Mouse (Mus musculus): Measurements from ENCODE around the gene Lrcol1. TPM values are rescaled to one million over a fixed set of nuclear protein-coding genes. Genes with fewer than 3 reads are reported as not detected.

Gene Lrcol1
- total RNA-seq, 2 experiments from 2014 or later: not detected

DNA sequence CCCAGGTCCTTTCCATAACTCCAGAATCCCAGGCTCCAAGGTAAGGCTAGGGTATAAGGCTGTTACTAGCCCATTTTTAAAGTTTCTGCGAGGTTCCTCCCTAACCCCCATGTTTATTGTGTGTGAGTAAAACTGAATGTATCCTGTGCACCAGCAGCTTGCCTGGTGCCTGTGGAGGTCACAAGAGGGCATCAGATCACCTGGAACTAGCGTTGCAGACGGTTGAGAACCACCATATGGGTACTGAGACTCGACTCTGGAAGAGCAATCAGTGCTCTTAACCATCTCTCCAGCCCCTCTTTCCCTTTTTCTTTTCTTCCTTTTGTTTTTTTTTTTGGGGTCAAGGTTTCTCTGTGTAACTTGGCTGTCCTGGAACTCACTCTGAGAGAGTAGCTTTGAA lies 35.3 kb downstream of the Lrcol1 start:
- no peak for DNase-seq (ENCODE audit: low spot score in 2 of 2)
- intact Hi-C loops (cut with DNase I): no loop called here

DNA sequence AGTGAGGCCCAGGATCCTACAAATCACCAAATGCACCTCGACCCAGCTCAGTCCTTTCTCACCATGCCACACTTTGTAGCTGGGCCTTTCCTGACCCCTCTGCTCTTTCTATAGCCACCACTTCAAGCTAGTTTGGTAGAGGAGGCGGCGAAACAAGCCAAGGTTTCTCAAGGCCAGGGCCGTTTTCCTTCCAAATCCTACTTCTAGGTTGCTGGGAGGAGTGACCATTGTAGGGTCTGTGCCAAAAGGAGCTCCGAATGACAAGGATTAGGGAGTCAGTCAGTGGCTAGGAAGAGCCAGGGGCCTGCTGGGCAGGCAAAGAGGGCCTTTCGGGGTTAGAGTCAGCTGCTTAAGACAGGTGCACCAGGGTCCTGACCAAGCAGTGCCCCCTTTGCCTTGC lies 40.0 kb downstream of the Lrcol1 start:
- intact Hi-C loops (cut with DNase I): no loop called here
- DNase-seq (ENCODE audit: low spot score in 2 of 2): no peak

DNA sequence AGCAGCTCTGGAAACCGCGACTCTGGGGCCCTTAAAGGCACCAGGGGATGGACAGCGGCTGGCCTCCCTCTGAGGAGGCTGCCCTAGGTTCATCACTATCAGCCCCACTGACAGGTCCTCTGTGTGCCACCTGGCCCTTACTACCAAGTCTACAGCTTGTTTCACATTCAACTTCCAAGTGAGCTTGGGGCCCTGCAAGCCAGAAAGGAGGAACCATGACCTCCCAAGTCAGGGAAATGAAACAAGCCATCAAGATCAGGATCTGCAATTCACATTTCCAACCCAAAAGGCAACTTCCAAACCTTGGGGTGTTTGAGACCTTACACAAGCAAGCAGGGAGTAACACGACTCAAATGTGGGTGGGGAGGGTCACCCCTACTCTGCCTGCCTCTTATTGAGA lies 40.7 kb downstream of the Lrcol1 start:
- intact Hi-C loops (cut with DNase I): loop anchor here (5.0 kb wide), 1 partner anchor 42 kb away; no protein-coding TSS in a partner anchor
- DNase-seq (ENCODE audit: low spot score in 2 of 2): no peak

DNA sequence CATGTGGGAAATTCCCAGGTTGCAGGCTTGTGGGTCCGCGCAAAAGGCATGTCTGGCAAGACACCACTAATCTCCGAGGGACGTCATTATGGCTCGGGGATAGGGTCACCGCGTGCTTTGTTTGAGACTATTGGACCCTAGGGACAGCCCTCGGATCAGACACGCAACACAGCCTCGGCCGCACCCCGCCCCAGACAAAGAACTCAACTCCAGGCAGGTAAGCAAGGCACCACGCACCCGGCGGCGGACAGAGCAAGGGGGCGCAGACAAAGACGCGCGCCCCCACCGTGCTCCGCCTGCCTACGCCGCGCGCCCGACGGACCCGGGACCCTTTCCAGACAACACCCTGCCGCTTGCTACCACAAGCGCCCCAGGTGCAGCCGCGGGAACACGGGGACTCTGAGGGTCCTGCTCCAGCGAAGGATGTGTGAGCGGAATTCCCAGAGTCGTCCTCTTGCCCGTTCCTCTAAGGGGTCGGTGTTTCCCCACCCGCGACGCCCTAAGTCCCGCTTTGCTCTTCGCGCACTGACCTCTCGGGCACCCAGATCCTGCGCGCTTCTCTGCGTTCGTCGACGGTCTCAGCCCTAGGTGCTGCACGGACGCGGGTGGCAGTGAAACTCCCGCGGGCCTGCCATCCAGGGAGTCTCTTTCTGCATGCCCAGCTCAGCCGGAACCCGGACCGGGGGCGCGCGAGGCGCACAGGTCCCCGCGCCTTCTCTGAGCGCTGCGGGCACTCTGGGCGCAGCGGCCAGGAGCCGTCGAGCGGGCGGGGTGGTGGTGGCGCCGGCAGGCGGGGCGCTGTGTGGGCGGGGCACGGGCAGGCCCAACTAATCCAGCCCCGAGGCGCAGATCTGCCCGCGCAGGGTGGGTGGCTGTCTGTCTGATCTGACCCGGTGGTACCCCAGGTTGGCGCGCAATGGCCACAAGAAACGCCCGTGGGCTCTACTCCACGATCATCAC lies 42.1 kb downstream of the Lrcol1 start:
- intact Hi-C loops (cut with DNase I): loop anchor here (5.0 kb wide), 1 partner anchor 41 kb away; no protein-coding TSS in a partner anchor

DNA sequence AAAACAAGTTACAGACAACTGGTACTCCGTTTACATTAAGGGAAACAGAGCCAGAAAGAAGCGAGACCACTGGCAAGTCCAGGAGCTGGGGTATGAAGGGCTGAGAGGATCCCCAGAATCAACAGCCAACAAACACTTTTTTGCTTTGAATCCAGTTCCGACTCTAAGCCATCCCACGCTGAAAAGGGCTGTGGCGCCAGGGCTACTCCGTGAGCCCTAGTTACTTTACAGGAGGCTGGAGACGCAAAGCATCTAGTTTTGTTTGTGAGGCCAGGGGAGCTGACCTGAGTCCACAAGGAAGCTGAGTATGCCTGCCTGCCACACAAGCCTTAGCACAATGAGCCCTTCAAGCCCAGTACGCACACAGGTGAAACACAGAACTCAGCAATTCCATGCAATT lies 42.8 kb downstream of the Lrcol1 start:
- no peak for DNase-seq (ENCODE audit: low spot score in 2 of 2)
- intact Hi-C loops (cut with DNase I): loop anchor here (5.0 kb wide), 1 partner anchor 40 kb away; no protein-coding TSS in a partner anchor

More for the DNA sequence above, 42.1 kb downstream of the Lrcol1 start:
- DNase-seq (ENCODE audit: low spot score in 2 of 2): peak; percentile 45 to 65

DNA sequence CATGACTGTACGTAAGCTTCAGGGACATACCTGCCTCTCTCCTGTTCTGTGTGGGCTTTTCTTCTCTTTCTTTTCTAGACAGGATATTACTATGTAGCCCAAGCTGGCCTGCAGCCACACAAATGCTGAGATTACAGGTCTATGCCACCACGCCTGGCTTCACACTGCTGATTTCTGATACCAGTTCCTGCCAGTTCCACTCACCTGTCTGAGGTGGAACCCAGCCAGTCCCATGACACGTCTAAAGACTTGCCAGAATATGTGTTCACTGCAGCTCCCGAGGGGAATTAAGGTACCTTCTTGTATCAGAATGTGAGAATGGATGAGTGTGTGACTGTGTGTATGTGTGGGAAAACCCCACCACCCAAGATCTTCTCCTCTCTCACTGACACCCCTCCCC lies 46.1 kb downstream of the Lrcol1 start:
- intact Hi-C loops (cut with DNase I): no loop called here
- no peak for DNase-seq (ENCODE audit: low spot score in 2 of 2)

DNA sequence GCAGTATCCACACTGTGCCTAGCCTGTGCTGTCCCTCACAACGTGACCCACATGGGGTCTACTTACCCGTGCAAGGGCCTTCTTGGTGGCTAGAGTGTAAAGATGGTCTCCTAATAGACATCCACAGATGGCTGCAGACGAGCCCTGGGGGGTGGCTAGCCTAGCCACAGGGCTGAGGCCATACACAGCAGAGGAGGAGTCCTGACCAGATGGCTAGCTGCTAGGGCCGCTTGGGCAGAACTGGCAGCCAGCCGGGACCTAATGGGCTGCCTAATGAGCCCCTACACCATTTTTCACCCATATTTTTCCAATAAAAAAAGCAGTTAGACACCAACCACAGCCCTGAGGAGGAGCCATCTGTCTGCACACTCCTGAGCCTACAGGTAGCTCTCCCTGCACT lies 48.2 kb downstream of the Lrcol1 start:
- intact Hi-C loops (cut with DNase I): no loop called here
- DNase-seq (ENCODE audit: low spot score in 2 of 2): no peak

DNA sequence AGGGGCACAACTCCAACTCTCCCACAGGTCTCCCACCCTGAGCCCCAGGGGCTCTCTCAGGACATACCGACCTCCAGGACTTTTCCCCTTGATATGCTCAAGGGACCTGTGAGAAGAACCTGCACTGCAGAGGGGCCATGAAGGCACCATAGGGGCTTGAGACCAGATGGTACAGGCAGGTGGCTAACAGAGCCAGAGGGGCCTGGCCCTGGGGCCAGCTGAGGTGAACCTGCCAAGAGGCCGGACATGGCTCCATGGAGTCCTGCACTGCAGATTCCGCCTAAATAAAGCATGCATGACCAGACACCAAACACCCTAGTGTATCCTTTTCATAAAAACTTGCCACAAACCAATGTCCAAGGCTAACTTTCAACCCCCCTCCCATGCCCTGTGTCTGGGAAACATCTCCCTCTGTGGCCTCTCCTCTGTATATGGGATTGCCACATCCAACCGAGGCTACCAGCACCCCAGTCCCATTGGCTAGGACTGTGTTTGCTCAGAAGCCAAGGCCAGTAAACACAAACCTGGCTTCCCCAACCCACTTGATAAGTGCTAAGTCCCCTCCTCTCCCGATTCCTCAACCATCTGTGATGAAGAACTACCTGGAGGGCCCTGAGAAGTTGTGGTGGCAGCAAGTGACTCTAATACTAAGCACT lies 50.6 kb downstream of the Lrcol1 start:
- DNase-seq (ENCODE audit: low spot score in 2 of 2): no peak
- intact Hi-C loops (cut with DNase I): no loop called here

DNA sequence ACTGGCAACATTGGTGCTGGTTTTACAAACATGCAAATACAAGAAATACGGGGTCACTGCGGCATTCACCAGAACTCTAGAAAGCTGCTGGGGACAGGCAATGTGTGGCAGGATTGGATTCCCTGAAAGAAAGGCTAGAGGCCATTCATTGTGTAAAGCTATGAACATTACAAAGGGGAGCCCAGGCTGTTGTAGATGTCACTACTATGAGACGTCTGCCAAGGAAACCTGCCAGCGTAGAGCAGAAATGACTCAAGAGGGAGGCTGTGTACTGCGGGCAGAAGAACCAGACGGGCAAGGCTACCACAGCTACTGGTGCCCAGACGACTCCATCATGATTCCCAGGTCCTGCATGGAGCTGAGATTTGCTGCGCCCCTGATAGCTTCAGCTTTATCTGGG lies 56.6 kb downstream of the Lrcol1 start:
- intact Hi-C loops (cut with DNase I): no loop called here
- no peak for DNase-seq (ENCODE audit: low spot score in 2 of 2)

DNA sequence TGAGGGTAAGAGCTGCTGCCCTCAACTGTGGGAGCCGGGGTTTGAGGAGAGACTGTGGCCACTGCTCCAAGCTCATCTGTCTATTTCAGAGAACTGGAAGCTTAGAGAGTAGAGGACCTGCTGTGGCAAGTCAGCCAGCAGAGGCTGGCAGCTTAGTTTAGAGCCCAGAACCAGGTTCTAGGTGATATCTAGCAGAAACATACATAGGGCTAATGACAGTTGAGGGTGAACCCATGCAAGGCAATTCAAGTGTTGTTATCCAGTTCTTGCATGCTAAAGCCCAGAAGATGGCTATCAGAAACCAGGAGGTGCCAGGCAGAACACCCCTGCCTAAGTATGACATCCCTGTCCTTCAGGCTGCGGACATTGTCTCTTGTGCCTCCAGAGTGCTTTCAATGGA lies 58.0 kb downstream of the Lrcol1 start:
- DNase-seq (ENCODE audit: low spot score in 2 of 2): no peak
- intact Hi-C loops (cut with DNase I): no loop called here

DNA sequence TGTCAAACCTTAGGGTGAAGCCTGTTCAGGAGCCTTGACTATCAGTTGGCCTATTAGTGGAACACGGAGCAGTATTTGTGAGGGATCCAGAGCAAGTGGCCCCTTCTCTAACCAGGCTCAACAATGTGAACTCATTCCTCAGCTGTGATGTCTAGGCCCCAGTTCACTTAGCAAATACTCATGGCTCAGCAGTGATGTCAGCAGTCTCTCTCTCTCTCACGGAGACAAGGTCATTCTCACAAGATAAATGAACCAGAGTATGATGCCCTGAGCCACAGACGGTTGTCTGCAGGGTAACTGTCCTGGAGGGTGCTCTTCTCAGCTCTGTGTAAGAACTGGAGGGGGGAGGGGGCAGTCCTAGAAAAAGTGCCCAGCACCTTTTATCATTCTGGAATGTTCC lies 59.4 kb downstream of the Lrcol1 start:
- intact Hi-C loops (cut with DNase I): no loop called here
- no peak for DNase-seq (ENCODE audit: low spot score in 2 of 2)

Other genes starting within 250 kb of the Lrcol1 start
- gene Plcxd1, start 244.8 kb upstream of the Lrcol1 start, total RNA-seq (2021): 10 to 100 TPM; 11.1 to 12.0 TPM
- 10 to 100 TPM; 85.4 to 88.5 TPM for gene Gtpbp6, start 236.5 kb upstream of the Lrcol1 start, total RNA-seq (2021)
- 10 to 100 TPM; 15.4 to 18.8 TPM for gene Zfp605, start 234.6 kb upstream of the Lrcol1 start, total RNA-seq (2021)
- 10 to 100 TPM; 42.5 to 62.2 TPM for gene Chfr, start 208.9 kb upstream of the Lrcol1 start, total RNA-seq (2021)
- 10 to 100 TPM; 42.0 to 46.7 TPM for gene Golga3, start 168.0 kb upstream of the Lrcol1 start, total RNA-seq (2021)
- 10 to 100 TPM; 37.1 to 37.2 TPM for gene Ankle2, start 113.7 kb upstream of the Lrcol1 start, total RNA-seq (2021)
- gene Pgam5, start 74.8 kb upstream of the Lrcol1 start, total RNA-seq (2021): 10 to 100 TPM; 61.0 to 68.1 TPM
- 1 to 10 TPM; 6.9 to 8.5 TPM for gene Pxmp2, start 58.5 kb upstream of the Lrcol1 start, total RNA-seq (2021)
- gene Pole, start 58.4 kb upstream of the Lrcol1 start, total RNA-seq (2021): 1 to 10 TPM; 1.0 to 1.5 TPM
- not detected for gene P2rx2, start 1.5 kb upstream of the Lrcol1 start, total RNA-seq (2021)
- 10 to 100 TPM; 75.2 to 82.6 TPM for gene Fbrsl1, start 103.8 kb downstream of the Lrcol1 start, total RNA-seq (2021)
- 100 to 1,000 TPM; 104 to 109 TPM for gene Galnt9, start 199.6 kb downstream of the Lrcol1 start, total RNA-seq (2021)